Mouse (Mus musculus) heart, embryonic 13.5 days (tissue): ENCODE results near the gene Chmp4b. TPM values are rescaled to one million over a fixed set of nuclear protein-coding genes. Genes with fewer than 3 reads are reported as not detected.
A peak's percentile ranks its signal among the peaks of the same experiment; 100 is the strongest.

ENCODE experiments used
- ATAC-seq: fragments of 200-750 bp; cut with Nextera tagmentation; 2 replicates; pipeline ENCODE4 v1.8.0; 2017; ENCODE audit warnings: moderate TSS enrichment; ENCODE audit not compliant: insufficient number of reproducible peaks, low FRiP score, low TSS enrichment; ENCODE audit errors: extremely low read depth
- H3K27ac ChIP-seq: fragments of 300-500 bp; sonication (generic); replicated peaks from 2 replicates; pipeline ENCODE4 v1.5.1; 2015; ENCODE audit warnings: moderate library complexity, mild to moderate bottlenecking, inconsistent platforms
- H3K27me3 ChIP-seq: fragments of 300-500 bp; sonication (generic); replicated peaks from 2 replicates; pipeline ENCODE4 v1.6.1; 2015; ENCODE audit warnings: mild to moderate bottlenecking, inconsistent platforms
- H3K36me3 ChIP-seq: fragments of 300-500 bp; sonication (generic); 2 replicates; pipeline ENCODE4 v1.6.1; 2015; ENCODE audit warnings: mild to moderate bottlenecking, inconsistent platforms
- H3K4me1 ChIP-seq: fragments of 300-500 bp; sonication (generic); 2 replicates; pipeline ENCODE4 v1.6.1; 2015; ENCODE audit warnings: inconsistent platforms
- H3K4me2 ChIP-seq: fragments of 300-500 bp; sonication (generic); 2 replicates; pipeline ENCODE4 v1.6.1; 2015; ENCODE audit warnings: inconsistent platforms, mild to moderate bottlenecking, moderate library complexity
- H3K4me3 ChIP-seq: fragments of 300-500 bp; sonication (generic); 2 replicates; pipeline ENCODE4 v1.5.1; 2015; ENCODE audit warnings: moderate library complexity, mild to moderate bottlenecking, inconsistent platforms
- H3K9ac ChIP-seq: fragments of 300-500 bp; sonication (generic); 2 replicates; pipeline ENCODE4 v1.6.1; 2015; ENCODE audit warnings: inconsistent platforms, mild to moderate bottlenecking, moderate library complexity
- H3K9me3 ChIP-seq: fragments of 300-500 bp; sonication (generic); 2 replicates; pipeline ENCODE4 v1.6.1; 2016; ENCODE audit warnings: inconsistent platforms
- WGBS: fragments of 180-500 bp; shearing (Covaris S2); methylation state at CpG from one replicate; pipeline ENCODE4 v1.1.7; 2015; ENCODE audit warnings: mixed read lengths; 5-methylcytosine and 5-hydroxymethylcytosine counted together
- polyA plus RNA-seq: library from polyadenylated mRNA; unstranded; fragments of >200 nt; fragmentation: Nextera tagmentation; extraction: Ambion mirVana; gene quantifications from 2 replicates; pipeline ENCODE4 v1.2.1, GENCODE M21; 2015

The Chmp4b gene
- polyA plus RNA-seq, 1 experiment from 2014 or later: 22.3 TPM

DNA sequence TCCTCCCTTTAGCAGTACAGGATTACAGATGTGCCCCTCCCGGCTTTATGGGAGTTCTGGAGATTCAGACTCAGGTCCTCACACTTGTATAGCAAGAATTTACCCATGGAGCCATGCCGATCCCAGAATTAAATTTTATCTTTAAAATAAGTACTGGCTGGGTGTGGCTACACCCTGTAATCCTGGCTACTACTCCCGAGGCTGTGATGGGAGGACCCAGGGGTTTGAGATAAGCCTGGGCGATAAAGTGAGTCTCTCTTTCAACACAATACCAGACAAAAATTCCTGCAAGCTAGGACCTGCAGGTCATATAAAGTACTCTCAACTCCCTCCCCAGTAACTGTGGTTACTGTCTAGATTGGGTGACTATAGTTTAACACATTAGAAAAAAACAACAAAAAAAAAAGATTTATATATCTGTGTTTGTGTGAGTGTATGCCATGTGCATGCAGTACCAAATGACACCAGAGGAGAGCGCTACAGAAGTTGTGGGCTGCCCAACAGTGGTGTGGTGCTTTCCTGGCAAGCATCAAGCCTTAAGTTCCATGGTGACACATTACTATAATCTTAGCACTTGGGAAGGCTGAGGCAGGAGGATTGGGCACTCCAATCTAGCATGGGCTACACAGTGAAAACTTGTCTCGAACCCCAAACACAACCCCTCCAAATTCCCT is 8.7 kb upstream of the Chmp4b start:
- peaks cover 65% of the 10 kb centered on the region for H3K36me3 ChIP-seq
- 53% methylated on average over 6 of the region's 6 CpGs for WGBS

GRCm38 (mm10) chr2:154646634-154647033 is 4.9 kb upstream of the Chmp4b start:
- Histone ChIP-seq H3K9me3 (no peaks in the 10 kb centered on the region), H3K4me1 (peaks cover 7% of the 10 kb centered on the region), H3K9ac (no peak overlapping the region), H3K4me3 (no peak overlapping the region), H3K27ac (no peak overlapping the region), H3K4me2 (no peak overlapping the region), H3K36me3 (peaks cover 32% of the 10 kb centered on the region), H3K27me3 (no peaks in the 10 kb centered on the region)
- no peak for ATAC-seq
- WGBS: 78% methylated on average over 5 of the region's 5 CpGs

More for the DNA sequence above, 8.7 kb upstream of the Chmp4b start:
- ATAC-seq: no peak
- H3K9me3 ChIP-seq: peaks cover 8% of the 10 kb centered on the region
- no peak overlapping the region for H3K9ac ChIP-seq
- peaks cover 7% of the 10 kb centered on the region for H3K4me1 ChIP-seq
- H3K27me3 ChIP-seq: no peaks in the 10 kb centered on the region
- H3K27ac ChIP-seq: no peak overlapping the region
- H3K4me2 ChIP-seq: no peak overlapping the region
- no peak overlapping the region for H3K4me3 ChIP-seq

- WGBS: 31% methylated on average over 3 of the region's 3 CpGs
- ATAC-seq: no peak
- H3K36me3 ChIP-seq: peaks cover 25% of the 10 kb centered on the region
- H3K27me3 ChIP-seq: no peaks in the 10 kb centered on the region
- H3K9ac ChIP-seq: no peak overlapping the region
- H3K4me2 ChIP-seq: no peak overlapping the region
- H3K4me1 ChIP-seq: no peaks in the 10 kb centered on the region
- H3K4me3 ChIP-seq: no peak overlapping the region
- H3K9me3 ChIP-seq: no peaks in the 10 kb centered on the region
- H3K27ac ChIP-seq: no peak overlapping the region
Measured at GRCm38 (mm10) chr2:154648086-154648485, 3.4 kb upstream of the Chmp4b start.

- H3K4me1 ChIP-seq: no peaks in the 10 kb centered on the region
- peaks cover 5% of the 10 kb centered on the region for H3K36me3 ChIP-seq
- no peak overlapping the region for H3K4me2 ChIP-seq
- no peak overlapping the region for H3K4me3 ChIP-seq
- no peak overlapping the region for H3K9ac ChIP-seq
- 74% methylated on average over 3 of the region's 3 CpGs for WGBS
- H3K9me3 ChIP-seq: no peaks in the 10 kb centered on the region
- no peaks in the 10 kb centered on the region for H3K27me3 ChIP-seq
- H3K27ac ChIP-seq: no peak overlapping the region
- no peak for ATAC-seq
Measured at GRCm38 (mm10) chr2:154650404-154650803, 1.1 kb upstream of the Chmp4b start.

DNA sequence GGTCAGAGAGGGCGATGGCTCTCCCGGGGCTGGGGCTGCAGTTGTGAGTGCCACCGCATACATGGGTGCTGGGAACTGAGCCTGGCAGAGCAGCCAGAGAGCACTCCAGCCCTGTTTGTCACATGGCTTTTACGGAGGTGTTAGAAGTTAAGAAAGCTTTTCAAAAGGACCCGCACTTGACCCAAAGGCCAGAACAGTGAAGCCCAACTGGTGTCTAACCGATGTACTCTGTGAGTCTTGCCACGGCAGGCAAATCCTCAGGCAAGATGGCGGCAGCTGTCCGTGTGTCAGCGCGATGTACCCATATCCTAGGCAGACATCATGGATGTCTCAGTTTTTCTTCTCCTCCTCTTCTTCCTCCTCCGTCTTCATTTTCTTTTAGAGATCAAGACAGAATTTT is 3.5 kb downstream of the Chmp4b start:
- WGBS: 86% methylated on average over 12 of the region's 12 CpGs
- Histone ChIP-seq H3K27ac (no peak overlapping the region), H3K9me3 (no peaks in the 10 kb centered on the region), H3K4me1 (peaks cover 25% of the 10 kb centered on the region), H3K4me3 (no peak overlapping the region), H3K9ac (no peak overlapping the region), H3K36me3 (no peaks in the 10 kb centered on the region), H3K27me3 (no peaks in the 10 kb centered on the region), H3K4me2 (no peak overlapping the region)
- no peak for ATAC-seq

DNA sequence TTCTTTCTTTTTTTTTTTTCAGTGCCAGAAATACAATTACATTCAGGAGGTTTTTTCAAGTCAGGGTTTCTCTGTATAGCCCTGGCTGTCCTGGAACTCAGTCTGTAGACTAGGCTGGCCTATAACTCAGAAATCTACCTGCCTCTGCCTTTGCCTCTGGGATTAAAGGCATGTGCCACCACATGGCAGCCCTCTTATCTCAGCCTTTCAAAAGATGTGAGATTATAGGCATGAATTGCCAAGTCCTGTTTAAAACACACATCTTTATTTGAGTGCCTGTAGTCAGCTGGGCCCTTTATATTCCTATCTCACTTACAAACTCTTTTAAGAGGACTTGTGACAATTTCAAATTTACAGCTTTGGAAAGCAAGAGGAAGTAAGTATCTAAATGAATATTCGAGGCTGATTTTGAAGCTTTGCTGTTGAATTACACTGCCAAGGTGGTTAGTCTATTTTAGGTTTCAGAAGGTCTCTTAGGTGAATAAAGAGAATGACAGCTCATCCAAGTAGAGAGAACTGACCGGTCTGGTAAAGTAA is 4.4 kb downstream of the Chmp4b start:
- H3K27me3 ChIP-seq: no peaks in the 10 kb centered on the region
- H3K27ac ChIP-seq: 0 out of 2 replicates have a peak overlapping the region, but pooled peaks have one; percentile 37
- no peaks in the 10 kb centered on the region for H3K9me3 ChIP-seq
- peak overlapping the region; percentile 82 for H3K4me3 ChIP-seq
- peak overlapping the region; percentile 41; the same call in 1 of the 2 replicates for H3K9ac ChIP-seq
- peak overlapping the region; percentile 89 for H3K4me2 ChIP-seq
- peaks cover 31% of the 10 kb centered on the region for H3K4me1 ChIP-seq
- WGBS: 88% methylated on average over 2 of the region's 2 CpGs
- ATAC-seq: no peak
- peaks cover 7% of the 10 kb centered on the region for H3K36me3 ChIP-seq

DNA sequence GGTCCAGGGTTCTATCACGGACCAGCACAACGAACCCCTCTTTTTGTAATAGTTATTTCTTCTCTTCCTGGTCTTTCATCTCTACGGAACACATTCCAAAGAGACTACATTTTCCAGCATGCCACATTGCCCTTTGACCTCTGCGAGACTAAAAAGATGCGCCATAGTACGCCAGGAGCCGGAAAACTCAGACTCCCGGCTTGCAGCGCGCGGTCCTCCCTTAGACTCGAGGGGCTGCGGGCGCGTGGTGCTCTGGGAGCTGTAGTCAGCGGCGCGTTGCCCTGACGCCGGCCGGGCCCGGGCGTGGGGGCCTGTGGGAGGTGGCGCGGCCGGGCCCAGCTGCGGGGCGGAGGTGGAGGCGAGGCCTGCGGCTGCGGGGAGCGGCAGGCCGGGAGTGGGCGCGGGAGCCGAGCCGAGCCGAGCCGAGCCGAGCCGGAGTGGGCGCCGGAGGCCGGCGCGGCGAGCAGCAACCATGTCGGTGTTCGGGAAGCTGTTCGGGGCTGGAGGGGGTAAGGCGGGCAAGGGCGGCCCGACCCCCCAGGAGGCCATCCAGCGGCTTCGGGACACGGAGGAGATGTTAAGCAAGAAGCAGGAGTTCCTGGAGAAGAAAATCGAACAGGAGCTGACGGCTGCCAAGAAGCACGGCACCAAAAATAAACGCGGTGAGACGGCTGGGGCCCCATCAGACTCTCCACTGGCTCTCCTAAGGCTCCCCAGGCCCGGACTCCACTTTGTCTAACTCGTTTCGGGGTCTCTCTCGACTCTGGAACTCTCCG is 5.4 kb downstream of the Chmp4b start:
- 1% methylated on average over 67 of the region's 67 CpGs for WGBS
- Histone ChIP-seq H3K36me3 (peaks cover 16% of the 10 kb centered on the region), H3K9ac (peak overlapping the region; percentile 95), H3K4me2 (peak overlapping the region; percentile 89), H3K4me1 (peaks cover 31% of the 10 kb centered on the region), H3K27me3 (no peaks in the 10 kb centered on the region), H3K4me3 (peak overlapping the region; percentile 82), H3K9me3 (no peaks in the 10 kb centered on the region), H3K27ac (peak overlapping the region; percentile 89)
- ATAC-seq: peak; percentile 98

- H3K4me2 ChIP-seq: peak overlapping the region; percentile 89
- peaks cover 31% of the 10 kb centered on the region for H3K4me1 ChIP-seq
- no peaks in the 10 kb centered on the region for H3K9me3 ChIP-seq
- peak overlapping the region; percentile 95 for H3K9ac ChIP-seq
- no peaks in the 10 kb centered on the region for H3K27me3 ChIP-seq
- H3K27ac ChIP-seq: peak overlapping the region; percentile 89
- peaks cover 21% of the 10 kb centered on the region for H3K36me3 ChIP-seq
- 5% methylated on average over 12 of the region's 12 CpGs for WGBS
- ATAC-seq: no peak; the same call in 1 of the 2 replicates
- peak overlapping the region; percentile 82 for H3K4me3 ChIP-seq
Measured at GRCm38 (mm10) chr2:154657486-154658237, 6.2 kb downstream of the Chmp4b start.

DNA sequence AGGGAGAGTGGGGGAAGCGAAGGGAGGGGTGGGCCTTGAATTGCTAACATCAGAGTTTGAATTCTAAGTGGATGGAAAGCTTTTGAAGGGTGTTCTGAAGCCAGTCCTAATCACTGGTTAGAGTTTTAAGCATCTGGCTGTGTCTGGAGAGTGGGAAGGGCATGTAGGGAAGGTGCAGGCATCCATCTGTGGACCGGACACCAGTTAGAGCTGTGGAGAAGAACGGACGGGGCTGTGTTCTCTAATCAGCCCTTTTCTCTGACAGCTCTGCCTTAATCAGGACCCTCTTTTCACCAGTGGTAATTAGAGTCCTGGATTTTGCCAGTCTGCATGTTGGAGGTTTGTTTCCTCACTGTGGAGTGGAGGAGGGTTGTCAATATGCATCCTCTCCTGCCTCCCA is 7.6 kb downstream of the Chmp4b start:
- no peaks in the 10 kb centered on the region for H3K9me3 ChIP-seq
- H3K4me2 ChIP-seq: peak overlapping the region; percentile 89
- no peak for ATAC-seq
- H3K36me3 ChIP-seq: peaks cover 33% of the 10 kb centered on the region
- no peaks in the 10 kb centered on the region for H3K27me3 ChIP-seq
- WGBS: 54% methylated on average over 4 of the region's 4 CpGs
- peak overlapping the region; percentile 82 for H3K4me3 ChIP-seq
- H3K27ac ChIP-seq: peak overlapping the region; percentile 59
- H3K9ac ChIP-seq: peak overlapping the region; percentile 95
- H3K4me1 ChIP-seq: peaks cover 31% of the 10 kb centered on the region

GRCm38 (mm10) chr2:154659531-154660074 is 8.1 kb downstream of the Chmp4b start:
- H3K27ac ChIP-seq: peak overlapping the region; percentile 59
- WGBS: 74% methylated on average over 3 of the region's 5 CpGs
- H3K4me2 ChIP-seq: peak overlapping the region; percentile 89
- no peaks in the 10 kb centered on the region for H3K27me3 ChIP-seq
- ATAC-seq: no peak
- H3K9ac ChIP-seq: peak overlapping the region; percentile 95
- H3K4me3 ChIP-seq: peak overlapping the region; percentile 82
- peaks cover 31% of the 10 kb centered on the region for H3K4me1 ChIP-seq
- peaks cover 38% of the 10 kb centered on the region for H3K36me3 ChIP-seq
- no peaks in the 10 kb centered on the region for H3K9me3 ChIP-seq

DNA sequence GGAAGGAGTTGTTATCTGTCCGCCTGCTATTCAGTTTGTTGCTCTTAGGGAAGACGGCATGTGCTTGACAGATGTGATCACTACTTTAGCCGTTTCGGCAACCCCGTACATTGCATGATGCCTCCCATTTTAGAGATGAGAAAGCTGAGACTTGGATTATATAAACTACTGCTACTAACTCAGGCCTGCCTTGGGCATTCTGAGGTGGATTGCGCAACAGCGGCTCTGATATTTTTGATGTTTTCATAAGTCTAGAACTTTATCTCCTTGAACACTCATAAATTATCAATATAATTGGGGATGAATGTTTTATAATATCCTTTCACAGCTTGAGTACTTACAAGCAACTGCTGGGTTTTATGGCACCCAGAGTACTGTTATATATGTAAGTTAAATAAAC is 17.2 kb downstream of the Chmp4b start:
- peaks cover 38% of the 10 kb centered on the region for H3K36me3 ChIP-seq
- no peak overlapping the region for H3K4me2 ChIP-seq
- no peaks in the 10 kb centered on the region for H3K27me3 ChIP-seq
- WGBS: 58% methylated on average over 7 of the region's 7 CpGs
- H3K27ac ChIP-seq: no peak overlapping the region
- peaks cover 41% of the 10 kb centered on the region for H3K4me1 ChIP-seq
- H3K9me3 ChIP-seq: no peaks in the 10 kb centered on the region
- no peak for ATAC-seq
- no peak overlapping the region for H3K9ac ChIP-seq
- H3K4me3 ChIP-seq: no peak overlapping the region
